8 mouse cellular contexts compared by ENCODE assay signal in genomic region chr4:152159285-152159678, GRCm38 (mm10). TPM values are rescaled to one million over a fixed set of nuclear protein-coding genes. Genes with fewer than 3 reads are reported as not detected.
DNase-seq lines count a peak whose midpoint lies in the region; ATAC-seq and TF ChIP-seq lines count a peak whose summit lies in the region.

No protein-coding gene starts in this region.

- H3K4me2 ChIP-seq in forebrain, embryonic 13.5 days = peak overlapping the region; percentile 27
- no peak overlapping the region for H3K4me2 ChIP-seq in forebrain, embryonic 16.5 days (ENCODE audit: low read length)
- peak overlapping the region; percentile 22 for H3K4me2 ChIP-seq in hindbrain, embryonic 11.5 days (replicated peaks; ENCODE audit: low read depth, low read length)
- peak overlapping the region; percentile 61; the same call in 1 of the 2 replicates for H3K4me2 ChIP-seq in liver, embryonic 16.5 days (ENCODE audit: low read depth, low read length)

- peaks cover 15% of the 10 kb centered on the region for H3K4me1 ChIP-seq in forebrain, embryonic 13.5 days
- H3K4me1 ChIP-seq in forebrain, embryonic 16.5 days (replicated peaks; ENCODE audit: control insufficient read depth, insufficient read depth, low read length) = peaks cover 8% of the 10 kb centered on the region
- peaks cover 38% of the 10 kb centered on the region for H3K4me1 ChIP-seq in E14TG2a.4 (replicated peaks; ENCODE audit: low read depth, low read length)
- peaks cover 10% of the 10 kb centered on the region for H3K4me1 ChIP-seq in hindbrain, embryonic 11.5 days (replicated peaks; ENCODE audit: control insufficient read depth, insufficient read depth, low read length)
- H3K4me1 ChIP-seq in liver, embryonic 16.5 days (ENCODE audit: control insufficient read depth, low read depth, low read length) = peaks cover 15% of the 10 kb centered on the region

- 0 out of 2 replicates have a peak overlapping the region, but pooled peaks have one; percentile 12 for H3K4me3 ChIP-seq in forebrain, embryonic 13.5 days
- H3K4me3 ChIP-seq in forebrain, embryonic 16.5 days (replicated peaks; ENCODE audit: low read length) = no peak overlapping the region
- peak overlapping the region; percentile 79 for H3K4me3 ChIP-seq in E14TG2a.4 (replicated peaks; ENCODE audit: low read length)
- 0 out of 2 replicates have a peak overlapping the region, but pooled peaks have one; percentile 17 for H3K4me3 ChIP-seq in hindbrain, embryonic 11.5 days (ENCODE audit: low read depth, low read length)
- H3K4me3 ChIP-seq in liver, embryonic 16.5 days (ENCODE audit: low read depth, low read length) = peak overlapping the region; percentile 40

- peaks cover 78% of the 10 kb centered on the region for H3K27me3 ChIP-seq in forebrain, embryonic 13.5 days
- peaks cover 59% of the 10 kb centered on the region for H3K27me3 ChIP-seq in forebrain, embryonic 16.5 days (replicated peaks; ENCODE audit: control insufficient read depth, insufficient read depth, low read length)
- H3K27me3 ChIP-seq in E14TG2a.4 (ENCODE audit: insufficient read depth, low read length) = peaks cover 62% of the 10 kb centered on the region
- H3K27me3 ChIP-seq in hindbrain, embryonic 11.5 days (ENCODE audit: control insufficient read depth, insufficient read depth, low read length) = peaks cover 60% of the 10 kb centered on the region
- H3K27me3 ChIP-seq in liver, embryonic 16.5 days (ENCODE audit: control insufficient read depth, insufficient read depth, low read depth, low read length) = peaks cover 52% of the 10 kb centered on the region

- no peaks in the 10 kb centered on the region for H3K9me3 ChIP-seq in forebrain, embryonic 13.5 days (replicated peaks)
- no peaks in the 10 kb centered on the region for H3K9me3 ChIP-seq in forebrain, embryonic 16.5 days (ENCODE audit: control insufficient read depth, low read length)
- peaks cover 16% of the 10 kb centered on the region for H3K9me3 ChIP-seq in E14TG2a.4 (ENCODE audit: low read length)
- no peaks in the 10 kb centered on the region for H3K9me3 ChIP-seq in hindbrain, embryonic 11.5 days (ENCODE audit: control insufficient read depth, low read length)
- no peaks in the 10 kb centered on the region for H3K9me3 ChIP-seq in liver, embryonic 16.5 days (replicated peaks; ENCODE audit: control insufficient read depth, low read length)

- DNase-seq in hindbrain, embryonic 11.5 days (ENCODE audit: low spot score) = peak; percentile 38
- DNase-seq in adipocyte (ENCODE audit: low spot score) = no peak
- no peak for DNase-seq in cerebellum, adult 11 months
- DNase-seq in thymus, postnatal 14 days = no peak

- H3K9ac ChIP-seq in forebrain, embryonic 13.5 days = no peak overlapping the region
- H3K9ac ChIP-seq in forebrain, embryonic 16.5 days (replicated peaks; ENCODE audit: low read depth, low read length) = no peak overlapping the region
- H3K9ac ChIP-seq in hindbrain, embryonic 11.5 days (ENCODE audit: low read depth, low read length) = no peak overlapping the region
- H3K9ac ChIP-seq in liver, embryonic 16.5 days (ENCODE audit: low read depth, low read length) = no peak overlapping the region

- ATAC-seq in forebrain, embryonic 13.5 days = no peak
- ATAC-seq in forebrain, embryonic 16.5 days = no peak
- no peak for ATAC-seq in hindbrain, embryonic 11.5 days (ENCODE audit: low FRiP score)
- ATAC-seq in liver, embryonic 16.5 days (ENCODE audit: low read depth) = no peak

- under 1% methylated on average over 18 of the region's 19 CpGs for WGBS in forebrain, embryonic 13.5 days
- WGBS in forebrain, embryonic 16.5 days = 2% methylated on average over 19 of the region's 19 CpGs
- 2% methylated on average over 19 of the region's 19 CpGs for WGBS in hindbrain, embryonic 11.5 days
- 2% methylated on average over 18 of the region's 19 CpGs for WGBS in liver, embryonic 16.5 days (ENCODE audit: insufficient replicate concordance)

- H3K27ac ChIP-seq in forebrain, embryonic 13.5 days = no peak overlapping the region
- H3K27ac ChIP-seq in forebrain, embryonic 16.5 days (ENCODE audit: low read length) = no peak overlapping the region
- no peak overlapping the region for H3K27ac ChIP-seq in hindbrain, embryonic 11.5 days (ENCODE audit: low read depth, low read length)
- no peak overlapping the region for H3K27ac ChIP-seq in liver, embryonic 16.5 days (ENCODE audit: low read length)

- no peak for TF ChIP-seq CTCF in E14TG2a.4 (conservative IDR thresholded peaks at IDR 0.05; ENCODE audit: low read length)

- H3K36me3 ChIP-seq in forebrain, embryonic 13.5 days (ENCODE audit: poor library complexity, severe bottlenecking) = no peaks in the 10 kb centered on the region
- H3K36me3 ChIP-seq in forebrain, embryonic 16.5 days (ENCODE audit: control insufficient read depth, insufficient read depth) = no peaks in the 10 kb centered on the region
- no peaks in the 10 kb centered on the region for H3K36me3 ChIP-seq in E14TG2a.4 (ENCODE audit: insufficient read depth, low read length)
- H3K36me3 ChIP-seq in hindbrain, embryonic 11.5 days (ENCODE audit: control insufficient read depth, insufficient read depth, low read length) = no peaks in the 10 kb centered on the region
- no peaks in the 10 kb centered on the region for H3K36me3 ChIP-seq in liver, embryonic 16.5 days (ENCODE audit: control insufficient read depth, insufficient read depth)

RNA-seq across cellular contexts. Expression of gene Hes2, which starts 0.6 kb away (rescaled TPM):
- not detected in 2 replicates for polyA plus RNA-seq in forebrain, embryonic 13.5 days (2015; fragmentation: Nextera tagmentation; extraction: Ambion mirVana)
- not detected in 2 replicates for polyA plus RNA-seq in forebrain, embryonic 16.5 days (2015; fragmentation: Nextera tagmentation; extraction: Ambion mirVana)
- polyA plus RNA-seq in hindbrain, embryonic 11.5 days (2014; fragmentation: Nextera tagmentation; extraction: Ambion mirVana) = 2.7 and 4.3 TPM in 2 replicates
- polyA plus RNA-seq in liver, embryonic 16.5 days (2015; fragmentation: Nextera tagmentation; extraction: Ambion mirVana) = not detected in 2 replicates

RNA-seq across cellular contexts. Expression of gene Espn, which starts 7.1 kb away (rescaled TPM):
- 0.10 and 0.13 TPM in 2 replicates for polyA plus RNA-seq in forebrain, embryonic 13.5 days (2015; fragmentation: Nextera tagmentation; extraction: Ambion mirVana)
- polyA plus RNA-seq in forebrain, embryonic 16.5 days (2015; fragmentation: Nextera tagmentation; extraction: Ambion mirVana) = 0.08 and 0.12 TPM in 2 replicates
- 1.4 and 2.0 TPM in 2 replicates for polyA plus RNA-seq in hindbrain, embryonic 11.5 days (2014; fragmentation: Nextera tagmentation; extraction: Ambion mirVana)
- polyA plus RNA-seq in liver, embryonic 16.5 days (2015; fragmentation: Nextera tagmentation; extraction: Ambion mirVana) = 1.1 and 2.3 TPM in 2 replicates

RNA-seq across cellular contexts. Expression of gene Acot7, which starts 18.7 kb away (rescaled TPM):
- 126 and 135 TPM in 2 replicates for polyA plus RNA-seq in forebrain, embryonic 13.5 days (2015; fragmentation: Nextera tagmentation; extraction: Ambion mirVana)
- polyA plus RNA-seq in forebrain, embryonic 16.5 days (2015; fragmentation: Nextera tagmentation; extraction: Ambion mirVana) = 210 and 269 TPM in 2 replicates
- polyA plus RNA-seq in hindbrain, embryonic 11.5 days (2014; fragmentation: Nextera tagmentation; extraction: Ambion mirVana) = 116 and 125 TPM in 2 replicates
- polyA plus RNA-seq in liver, embryonic 16.5 days (2015; fragmentation: Nextera tagmentation; extraction: Ambion mirVana) = 11.9 and 12.0 TPM in 2 replicates

RNA-seq across cellular contexts. Expression of gene Tnfrsf25, which starts 43.5 kb away (rescaled TPM):
- 0.38 and 0.88 TPM in 2 replicates for polyA plus RNA-seq in forebrain, embryonic 13.5 days (2015; fragmentation: Nextera tagmentation; extraction: Ambion mirVana)
- 0.97 and 1.5 TPM in 2 replicates for polyA plus RNA-seq in forebrain, embryonic 16.5 days (2015; fragmentation: Nextera tagmentation; extraction: Ambion mirVana)
- polyA plus RNA-seq in hindbrain, embryonic 11.5 days (2014; fragmentation: Nextera tagmentation; extraction: Ambion mirVana) = 0.18 and 0.28 TPM in 2 replicates
- 0.12 and 0.25 TPM in 2 replicates for polyA plus RNA-seq in liver, embryonic 16.5 days (2015; fragmentation: Nextera tagmentation; extraction: Ambion mirVana)
